Mouse (Mus musculus) retina, embryonic 14.5 days (tissue): ENCODE data around the gene Tent5d.

Experiments used
- DNase-seq: peaks from one replicate; pipeline ENCODE4 v3.0.0-alpha.2; 2015; ENCODE audit warnings: low spot score

The Tent5d gene

GRCm38 (mm10) chrX:107792290-107792689, at the start of gene Tent5d:
Tent5d (plus strand) TSS chrX:107792590.
- DNase-seq, result no peak

- peak; percentile 21 for DNase-seq
Measured at GRCm38 (mm10) chrX:107767896-107768295, 24.5 kb upstream of the Tent5d start.

- no peak for DNase-seq
Measured at GRCm38 (mm10) chrX:107790136-107790535, 2.3 kb upstream of the Tent5d start.

- peak; percentile 42 for DNase-seq
Measured at GRCm38 (mm10) chrX:107790750-107791493, 1.5 kb upstream of the Tent5d start.

- no peak for DNase-seq
Measured at GRCm38 (mm10) chrX:107795785-107796184, 3.4 kb downstream of the Tent5d start.

- DNase-seq, result no peak
Measured at GRCm38 (mm10) chrX:107796919-107797318, 4.5 kb downstream of the Tent5d start.

GRCm38 (mm10) chrX:107812120-107812519, 19.7 kb downstream of the Tent5d start:
- no peak for DNase-seq

GRCm38 (mm10) chrX:107815502-107816217, 23.3 kb downstream of the Tent5d start:
- DNase-seq, result peak; percentile 23

- DNase-seq, result peak; percentile 86
Measured at GRCm38 (mm10) chrX:107816218-107816554, 23.8 kb downstream of the Tent5d start, which contains the start of gene 2610002M06Rik. 2610002M06Rik (minus strand) TSS chrX:107816334.

- no peak for DNase-seq
Measured at GRCm38 (mm10) chrX:107816726-107817125, 24.3 kb downstream of the Tent5d start.

- peak; percentile 1 for DNase-seq
Measured at GRCm38 (mm10) chrX:107858165-107858564, 65.8 kb downstream of the Tent5d start.
